Mouse (Mus musculus) heart, embryonic 12.5 days (tissue): Measurements from ENCODE around the gene Fbxw10. TPM values are rescaled to one million over a fixed set of nuclear protein-coding genes. Genes with fewer than 3 reads are reported as not detected.

ENCODE experiments used
- ATAC-seq: fragments of 200-750 bp; cut with Nextera tagmentation; 2 replicates; pipeline ENCODE4 v1.8.0; 2017; ENCODE audit warnings: moderate TSS enrichment, moderate library complexity; ENCODE audit not compliant: insufficient number of reproducible peaks, low FRiP score
- H3K27ac ChIP-seq: fragments of 300-500 bp; sonication (generic); 2 replicates; pipeline ENCODE4 v1.5.1; 2016; ENCODE audit warnings: mild to moderate bottlenecking, moderate library complexity; ENCODE audit not compliant: poor library complexity, severe bottlenecking
- H3K27me3 ChIP-seq: fragments of 300-500 bp; sonication (generic); replicated peaks from 2 replicates; pipeline ENCODE4 v1.6.1; 2016; ENCODE audit warnings: mild to moderate bottlenecking, moderate library complexity
- H3K36me3 ChIP-seq: fragments of 300-500 bp; sonication (generic); 2 replicates; pipeline ENCODE4 v1.6.1; 2016; ENCODE audit warnings: mild to moderate bottlenecking, moderate library complexity
- H3K4me1 ChIP-seq: fragments of 300-500 bp; sonication (generic); replicated peaks from 2 replicates; pipeline ENCODE4 v1.6.1; 2016; ENCODE audit warnings: mild to moderate bottlenecking
- H3K4me2 ChIP-seq: fragments of 300-500 bp; sonication (generic); 2 replicates; pipeline ENCODE4 v1.6.1; 2016; ENCODE audit warnings: mild to moderate bottlenecking, moderate library complexity
- H3K4me3 ChIP-seq: fragments of 300-500 bp; sonication (generic); 2 replicates; pipeline ENCODE4 v1.5.1; 2016; ENCODE audit warnings: mild to moderate bottlenecking
- H3K9ac ChIP-seq: fragments of 300-500 bp; sonication (generic); 2 replicates; pipeline ENCODE4 v1.6.1; 2016; ENCODE audit warnings: mild to moderate bottlenecking, moderate library complexity
- H3K9me3 ChIP-seq: fragments of 300-500 bp; sonication (generic); replicated peaks from 2 replicates; pipeline ENCODE4 v1.6.1; 2016; ENCODE audit warnings: mild to moderate bottlenecking, moderate library complexity
- WGBS: fragments of 180-500 bp; shearing (Covaris S2); methylation state at CpG from one replicate; pipeline ENCODE4 v1.1.7; 2016; 5-methylcytosine and 5-hydroxymethylcytosine counted together
- polyA plus RNA-seq: library from polyadenylated mRNA; unstranded; fragments of >200 nt; fragmentation: Nextera tagmentation; extraction: Ambion mirVana; gene quantifications from 2 replicates; pipeline ENCODE4 v1.2.1, GENCODE M21; 2016

Gene Fbxw10
- polyA plus RNA-seq, 1 experiment from 2014 or later, result 0.23 TPM

GRCm38 (mm10) chr11:62820059-62820541 is 26.8 kb upstream of the Fbxw10 start, which contains the start of gene Trim16:
TSS of gene Trim16 (plus strand) at chr11:62820231.
- peak within 1 kb of the TSS; percentile 51 for H3K4me3 ChIP-seq
- peaks cover 21% of the 10 kb centered on the region for H3K4me1 ChIP-seq
- peak within 1 kb of the TSS; percentile 69 for H3K9ac ChIP-seq
- H3K27me3 ChIP-seq, result no peaks in the 10 kb centered on the region
- no peaks in the 10 kb centered on the region for H3K9me3 ChIP-seq
- peak; percentile 69 for ATAC-seq
- H3K36me3 ChIP-seq, result no peaks in the 10 kb centered on the region
- WGBS, result 7% methylated on average over 15 of the region's 15 CpGs
- H3K27ac ChIP-seq, result peak within 1 kb of the TSS; percentile 72
- peak within 1 kb of the TSS; percentile 75 for H3K4me2 ChIP-seq

- no peaks in the 10 kb centered on the region for H3K36me3 ChIP-seq
- ATAC-seq, result peak; percentile 49; the same call in 1 of the 2 replicates
- no peaks in the 10 kb centered on the region for H3K27me3 ChIP-seq
- H3K4me1 ChIP-seq, result peaks cover 21% of the 10 kb centered on the region
- 22% methylated on average over 16 of the region's 16 CpGs for WGBS
- H3K4me3 ChIP-seq, result peak overlapping the region; percentile 51
- peak overlapping the region; percentile 69 for H3K9ac ChIP-seq
- H3K27ac ChIP-seq, result peak overlapping the region; percentile 72
- H3K4me2 ChIP-seq, result peak overlapping the region; percentile 75
- no peaks in the 10 kb centered on the region for H3K9me3 ChIP-seq
These were observed 26.0 kb upstream of the Fbxw10 start for GRCm38 (mm10) chr11:62820661-62821437.

- Histone ChIP-seq H3K4me2 (peak overlapping the region; percentile 54), H3K4me1 (peaks cover 21% of the 10 kb centered on the region), H3K27ac (no peak overlapping the region; the same call in 1 of the 2 replicates), H3K36me3 (no peaks in the 10 kb centered on the region), H3K9me3 (no peaks in the 10 kb centered on the region), H3K4me3 (peak overlapping the region; percentile 30), H3K27me3 (no peaks in the 10 kb centered on the region), H3K9ac (no peak overlapping the region)
- 48% methylated on average over 5 of the region's 5 CpGs for whole genome bisulfite sequencing
- ATAC-seq, result 0 out of 2 replicates have a peak, but pooled peaks have one; percentile 52
These were observed 25.0 kb upstream of the Fbxw10 start for GRCm38 (mm10) chr11:62821893-62822292.

DNA sequence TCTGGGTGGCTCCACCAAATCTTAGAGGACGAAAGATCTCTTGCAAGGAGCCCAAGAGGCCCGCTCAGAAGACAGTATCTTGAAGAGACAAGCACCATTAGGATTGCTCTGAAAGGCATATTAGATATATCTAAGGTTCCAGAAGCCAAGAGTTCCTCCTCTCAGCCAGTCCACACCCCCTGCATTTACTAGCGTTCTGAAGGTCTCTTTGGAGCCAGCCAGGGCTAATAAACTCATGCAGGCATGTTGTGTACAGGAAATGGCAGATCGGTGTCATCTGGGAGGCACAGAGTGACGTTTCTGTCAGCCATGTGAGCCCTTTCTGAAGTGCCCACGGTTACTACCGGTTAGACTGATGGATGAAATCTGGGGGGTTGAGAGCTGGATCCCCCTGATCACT is 22.7 kb upstream of the Fbxw10 start:
- H3K36me3 ChIP-seq, result no peaks in the 10 kb centered on the region
- H3K9ac ChIP-seq, result no peak overlapping the region
- H3K4me1 ChIP-seq, result peaks cover 21% of the 10 kb centered on the region
- no peak overlapping the region for H3K4me2 ChIP-seq
- H3K27me3 ChIP-seq, result no peaks in the 10 kb centered on the region
- H3K27ac ChIP-seq, result no peak overlapping the region
- H3K9me3 ChIP-seq, result no peaks in the 10 kb centered on the region
- 64% methylated on average over 7 of the region's 7 CpGs for WGBS
- no peak overlapping the region for H3K4me3 ChIP-seq
- no peak for ATAC-seq

DNA sequence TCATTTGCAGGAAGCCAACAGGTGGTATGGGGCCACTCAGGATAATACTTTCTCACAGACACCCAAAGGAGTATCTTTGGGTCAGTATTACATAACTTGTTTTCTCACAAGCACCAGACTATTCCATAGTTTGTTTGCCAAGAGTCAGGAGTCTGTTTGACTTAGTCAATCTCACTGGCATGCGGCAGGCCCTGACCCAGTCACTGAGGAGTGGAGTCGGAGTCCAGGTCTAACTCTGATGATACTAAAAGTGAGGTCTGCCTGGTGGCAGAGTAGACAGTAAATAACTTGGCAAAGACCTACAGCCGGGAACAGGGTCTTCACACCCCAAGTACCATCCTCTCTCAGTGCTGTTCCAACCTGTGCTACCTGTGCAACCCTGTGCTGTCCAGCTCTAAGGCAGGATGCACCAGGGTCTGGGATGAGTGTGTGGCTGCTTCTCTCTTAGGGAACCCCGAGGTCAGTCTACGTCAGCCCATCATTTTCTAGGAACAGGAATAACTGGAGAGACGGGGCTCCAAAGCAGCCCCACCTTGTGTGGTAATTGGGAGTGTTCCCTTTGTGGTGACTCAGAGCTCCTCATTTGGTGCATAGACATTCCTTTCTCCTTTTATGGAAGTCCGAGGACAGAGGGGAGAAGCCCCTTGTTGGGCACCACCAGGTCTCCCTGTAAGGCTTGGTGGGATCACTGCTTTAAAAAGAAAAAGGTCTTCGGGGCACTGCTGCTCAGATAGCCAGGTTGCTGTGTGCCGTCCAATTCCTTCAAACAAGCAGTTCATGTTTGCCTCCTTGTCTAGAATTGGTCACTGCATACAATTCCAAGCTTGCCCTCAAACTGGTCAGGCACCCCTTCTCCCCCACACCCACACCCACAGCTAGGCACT is 21.4 kb upstream of the Fbxw10 start:
- H3K9ac ChIP-seq, result no peak overlapping the region
- 71% methylated on average over 9 of the region's 9 CpGs for WGBS
- no peak overlapping the region for H3K4me3 ChIP-seq
- no peak overlapping the region for H3K27ac ChIP-seq
- H3K36me3 ChIP-seq, result no peaks in the 10 kb centered on the region
- ATAC-seq, result no peak
- no peaks in the 10 kb centered on the region for H3K9me3 ChIP-seq
- no peaks in the 10 kb centered on the region for H3K27me3 ChIP-seq
- H3K4me1 ChIP-seq, result peaks cover 11% of the 10 kb centered on the region
- H3K4me2 ChIP-seq, result no peak overlapping the region

GRCm38 (mm10) chr11:62826106-62826733 is 20.6 kb upstream of the Fbxw10 start:
- no peak for ATAC-seq
- Histone ChIP-seq H3K9me3 (no peaks in the 10 kb centered on the region), H3K4me3 (no peak overlapping the region), H3K9ac (no peak overlapping the region), H3K27ac (no peak overlapping the region), H3K4me1 (peaks cover 4% of the 10 kb centered on the region; the same call in 1 of the 2 replicates), H3K27me3 (no peaks in the 10 kb centered on the region), H3K36me3 (no peaks in the 10 kb centered on the region), H3K4me2 (no peak overlapping the region)
- 77% methylated on average over 6 of the region's 6 CpGs for WGBS

DNA sequence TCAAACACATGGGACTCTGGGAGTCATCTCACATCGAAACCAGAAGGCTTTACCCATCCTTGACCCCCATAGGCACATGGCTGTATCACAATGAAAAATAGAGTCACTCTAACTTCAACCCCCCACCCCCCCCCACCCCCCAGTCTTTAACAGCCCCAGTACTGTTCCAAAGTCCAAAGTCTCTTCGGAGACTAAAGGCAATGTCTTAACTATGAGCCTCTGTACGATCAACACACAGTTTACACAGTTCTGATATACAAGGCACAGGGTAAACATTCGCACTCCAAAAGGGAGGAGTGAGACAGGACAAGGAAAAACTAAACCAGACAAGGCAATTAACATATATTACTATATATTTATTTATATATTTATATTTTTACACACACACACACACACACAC is 19.7 kb upstream of the Fbxw10 start:
- H3K27me3 ChIP-seq, result no peaks in the 10 kb centered on the region
- H3K36me3 ChIP-seq, result peaks cover 3% of the 10 kb centered on the region; the same call in 1 of the 2 replicates
- WGBS, result 83% methylated on average over 4 of the region's 4 CpGs
- ATAC-seq, result no peak
- no peaks in the 10 kb centered on the region for H3K4me1 ChIP-seq
- H3K9ac ChIP-seq, result no peak overlapping the region
- no peak overlapping the region for H3K27ac ChIP-seq
- H3K4me3 ChIP-seq, result no peak overlapping the region
- no peaks in the 10 kb centered on the region for H3K9me3 ChIP-seq
- no peak overlapping the region for H3K4me2 ChIP-seq

DNA sequence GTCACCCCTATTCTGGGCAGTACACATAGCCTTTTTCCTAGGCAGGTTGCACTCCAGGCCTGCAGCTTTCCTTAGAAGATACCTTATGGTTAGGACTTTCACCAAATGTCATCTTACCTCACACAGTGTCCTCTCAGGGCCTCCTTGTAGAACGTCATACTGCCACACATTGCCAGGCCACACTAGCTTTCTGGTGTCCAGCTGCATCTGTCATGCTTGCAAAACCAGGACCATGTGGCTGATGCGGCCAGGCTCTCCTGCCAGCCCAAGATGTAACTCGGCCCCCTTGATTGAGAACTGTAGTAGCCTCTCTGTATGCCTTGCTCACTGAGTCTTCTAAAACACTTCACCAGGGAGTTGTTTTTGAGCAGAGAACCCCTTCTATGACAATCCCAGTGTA is 19.0 kb upstream of the Fbxw10 start:
- no peak overlapping the region for H3K9ac ChIP-seq
- H3K4me3 ChIP-seq, result no peak overlapping the region
- no peak for ATAC-seq
- H3K36me3 ChIP-seq, result peaks cover 3% of the 10 kb centered on the region; the same call in 1 of the 2 replicates
- WGBS, result 80% methylated on average over 3 of the region's 3 CpGs
- H3K4me2 ChIP-seq, result no peak overlapping the region
- H3K9me3 ChIP-seq, result no peaks in the 10 kb centered on the region
- no peak overlapping the region for H3K27ac ChIP-seq
- no peaks in the 10 kb centered on the region for H3K4me1 ChIP-seq
- H3K27me3 ChIP-seq, result no peaks in the 10 kb centered on the region

DNA sequence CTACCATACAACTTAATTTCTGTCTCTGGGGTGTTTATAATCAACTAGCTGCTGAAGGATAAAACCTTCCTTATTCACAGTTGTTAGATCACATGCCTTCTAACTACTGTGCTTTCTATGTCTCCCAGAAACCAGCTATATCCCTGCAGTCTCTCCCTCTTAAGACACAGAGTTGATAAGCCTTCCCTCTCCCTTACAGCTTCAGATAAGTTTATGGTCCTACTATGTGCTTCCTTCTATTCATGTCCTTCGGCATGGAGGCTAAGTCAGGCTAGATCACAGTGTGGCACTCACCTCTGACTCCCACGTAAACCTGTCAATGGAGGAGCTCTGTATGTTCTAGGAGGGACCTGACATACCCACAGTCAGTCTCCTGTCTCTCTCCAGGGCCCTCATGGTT is 16.5 kb upstream of the Fbxw10 start:
- Histone ChIP-seq H3K4me1 (no peaks in the 10 kb centered on the region), H3K27me3 (no peaks in the 10 kb centered on the region), H3K9ac (no peak overlapping the region), H3K4me3 (no peak overlapping the region), H3K27ac (no peak overlapping the region), H3K9me3 (no peaks in the 10 kb centered on the region), H3K4me2 (no peak overlapping the region), H3K36me3 (peaks cover 3% of the 10 kb centered on the region; the same call in 1 of the 2 replicates)
- ATAC-seq, result no peak
- 76% methylated on average over 2 of the region's 2 CpGs for WGBS

DNA sequence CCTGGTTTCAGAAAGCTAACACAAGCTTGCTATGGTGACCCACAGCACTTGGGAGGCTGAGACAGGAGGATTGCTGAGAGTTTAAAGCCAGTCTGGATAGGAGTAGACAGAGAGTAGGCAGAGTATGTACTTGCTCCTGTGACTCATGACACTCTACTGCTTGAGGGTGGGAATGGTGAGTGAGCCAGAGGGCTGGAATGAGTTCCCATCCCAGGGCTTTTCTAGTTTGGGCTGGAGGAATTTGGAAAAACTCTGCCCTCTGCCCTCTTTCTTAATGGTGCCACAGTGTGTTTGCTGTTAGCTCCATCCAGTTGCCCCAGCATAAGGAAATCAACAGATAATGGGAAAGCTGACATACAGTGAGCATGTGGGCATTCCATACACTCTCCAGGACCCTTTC is 15.0 kb upstream of the Fbxw10 start:
- Histone ChIP-seq H3K9ac (no peak overlapping the region), H3K4me1 (no peaks in the 10 kb centered on the region), H3K27ac (no peak overlapping the region), H3K4me2 (no peak overlapping the region), H3K27me3 (no peaks in the 10 kb centered on the region), H3K4me3 (no peak overlapping the region), H3K36me3 (peaks cover 9% of the 10 kb centered on the region; the same call in 1 of the 2 replicates), H3K9me3 (no peaks in the 10 kb centered on the region)
- no peak for ATAC-seq

DNA sequence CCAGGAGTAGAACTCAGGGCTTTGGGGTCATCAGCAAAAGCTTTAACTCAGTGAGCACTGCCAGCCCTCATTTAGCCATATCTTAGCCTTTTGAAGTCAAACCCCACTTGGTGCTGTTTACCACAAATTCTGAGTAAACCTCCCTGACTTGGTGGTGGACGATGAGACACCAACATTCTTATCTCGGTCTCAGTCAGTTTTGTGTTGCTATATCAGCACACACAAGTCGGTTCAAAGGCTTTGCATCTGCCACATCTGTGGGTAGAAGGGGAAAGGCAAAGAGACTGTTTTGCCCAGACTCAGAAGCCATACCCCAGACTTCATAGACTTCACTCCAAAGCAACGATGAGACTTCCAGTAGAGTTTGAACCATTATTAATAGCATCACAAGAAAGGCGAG is 2.3 kb upstream of the Fbxw10 start:
- Histone ChIP-seq H3K36me3 (peaks cover 14% of the 10 kb centered on the region; the same call in 1 of the 2 replicates), H3K4me3 (no peak overlapping the region), H3K4me2 (no peak overlapping the region), H3K9me3 (no peaks in the 10 kb centered on the region), H3K4me1 (peaks cover 12% of the 10 kb centered on the region), H3K9ac (no peak overlapping the region), H3K27ac (no peak overlapping the region), H3K27me3 (no peaks in the 10 kb centered on the region)
- WGBS, result 69% methylated on average over 5 of the region's 5 CpGs
- no peak for ATAC-seq
